Mouse (Mus musculus): ENCODE measurements around the gene Pan2. TPM values are rescaled to one million over a fixed set of nuclear protein-coding genes. Genes with fewer than 3 reads are reported as not detected.

The Pan2 gene
- polyA plus RNA-seq, 1 experiment from 2014 or later = 20.8 TPM

- H3K27me3 ChIP-seq (ENCODE audit: control insufficient read depth, insufficient read depth, low read depth, low read length) = no peaks in the 10 kb centered on the region
- no peak overlapping the region for H3K9ac ChIP-seq (ENCODE audit: low read depth, low read length)
- 94% methylated on average over 6 of the region's 6 CpGs for WGBS
- no peak overlapping the region for H3K4me2 ChIP-seq (ENCODE audit: low read length)
- H3K36me3 ChIP-seq (ENCODE audit: control insufficient read depth, insufficient read depth, low read length) = peaks cover 40% of the 10 kb centered on the region
- H3K27ac ChIP-seq (ENCODE audit: low read length) = no peak overlapping the region
- no peaks in the 10 kb centered on the region for H3K4me1 ChIP-seq (ENCODE audit: control insufficient read depth, insufficient read depth, low read length)
- no peak for ATAC-seq
- H3K9me3 ChIP-seq (replicated peaks; ENCODE audit: control insufficient read depth, low read length, poor library complexity, severe bottlenecking) = no peaks in the 10 kb centered on the region
- no peak overlapping the region for H3K4me3 ChIP-seq (ENCODE audit: low read depth, low read length)
Observed at GRCm38 (mm10) chr10:128359226-128359625, 56.1 kb downstream of the Pan2 start.

GRCm38 (mm10) chr10:128361836-128362235 lies 58.7 kb downstream of the Pan2 start:
- Histone ChIP-seq H3K9ac (ENCODE audit: low read depth, low read length) (no peak overlapping the region), H3K27ac (ENCODE audit: low read length) (no peak overlapping the region), H3K27me3 (ENCODE audit: control insufficient read depth, insufficient read depth, low read depth, low read length) (no peaks in the 10 kb centered on the region), H3K36me3 (ENCODE audit: control insufficient read depth, insufficient read depth, low read length) (peaks cover 38% of the 10 kb centered on the region), H3K4me1 (ENCODE audit: control insufficient read depth, insufficient read depth, low read length) (no peaks in the 10 kb centered on the region), H3K4me3 (ENCODE audit: low read depth, low read length) (no peak overlapping the region), H3K9me3 (replicated peaks; ENCODE audit: control insufficient read depth, low read length, poor library complexity, severe bottlenecking) (no peaks in the 10 kb centered on the region), H3K4me2 (ENCODE audit: low read length) (no peak overlapping the region)
- 92% methylated on average over 6 of the region's 6 CpGs for WGBS
- no peak for ATAC-seq

DNA sequence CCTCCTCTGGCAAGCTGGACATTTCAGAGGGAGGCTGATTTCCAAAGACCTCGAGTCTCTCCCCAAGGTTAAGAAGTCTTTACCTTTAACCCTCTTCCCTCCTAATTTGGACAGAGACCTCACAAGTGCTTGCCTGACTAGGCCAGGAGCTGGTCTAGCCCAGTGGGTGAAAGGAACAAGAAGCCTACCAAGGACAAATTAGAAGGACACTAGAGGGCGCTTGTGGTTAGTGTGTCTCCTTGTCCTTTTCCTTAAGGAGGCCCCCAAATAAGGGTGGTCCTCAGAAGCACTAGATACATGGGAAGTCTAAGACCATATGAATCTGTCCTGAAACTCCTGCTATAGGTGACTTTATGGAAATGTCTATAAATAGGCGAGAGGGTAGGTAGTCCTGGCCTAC lies 59.4 kb downstream of the Pan2 start:
- Histone ChIP-seq H3K9me3 (replicated peaks; ENCODE audit: control insufficient read depth, low read length, poor library complexity, severe bottlenecking) (no peaks in the 10 kb centered on the region), H3K36me3 (ENCODE audit: control insufficient read depth, insufficient read depth, low read length) (peaks cover 38% of the 10 kb centered on the region), H3K4me3 (ENCODE audit: low read depth, low read length) (no peak overlapping the region), H3K27me3 (ENCODE audit: control insufficient read depth, insufficient read depth, low read depth, low read length) (no peaks in the 10 kb centered on the region), H3K27ac (ENCODE audit: low read length) (no peak overlapping the region), H3K4me1 (ENCODE audit: control insufficient read depth, insufficient read depth, low read length) (peaks cover 3% of the 10 kb centered on the region), H3K4me2 (ENCODE audit: low read length) (no peak overlapping the region), H3K9ac (ENCODE audit: low read depth, low read length) (no peak overlapping the region)
- WGBS = 52% methylated on average over 3 of the region's 3 CpGs
- ATAC-seq = no peak

GRCm38 (mm10) chr10:128367899-128368401 lies 64.8 kb downstream of the Pan2 start:
- WGBS = 12% methylated on average over 19 of the region's 19 CpGs
- peaks cover 10% of the 10 kb centered on the region for H3K4me1 ChIP-seq (ENCODE audit: control insufficient read depth, insufficient read depth, low read length)
- peak overlapping the region; percentile 97 for H3K27ac ChIP-seq (ENCODE audit: low read length)
- no peaks in the 10 kb centered on the region for H3K9me3 ChIP-seq (replicated peaks; ENCODE audit: control insufficient read depth, low read length, poor library complexity, severe bottlenecking)
- H3K4me3 ChIP-seq (ENCODE audit: low read depth, low read length) = peak overlapping the region; percentile 74
- H3K27me3 ChIP-seq (ENCODE audit: control insufficient read depth, insufficient read depth, low read depth, low read length) = no peaks in the 10 kb centered on the region
- no peak; the same call in 1 of the 2 replicates for ATAC-seq
- peaks cover 15% of the 10 kb centered on the region for H3K36me3 ChIP-seq (ENCODE audit: control insufficient read depth, insufficient read depth, low read length)
- H3K4me2 ChIP-seq (ENCODE audit: low read length) = peak overlapping the region; percentile 85
- peak overlapping the region; percentile 78 for H3K9ac ChIP-seq (ENCODE audit: low read depth, low read length)

- H3K4me1 ChIP-seq (ENCODE audit: control insufficient read depth, insufficient read depth, low read length) = peaks cover 10% of the 10 kb centered on the region
- H3K4me2 ChIP-seq (ENCODE audit: low read length) = peak within 1 kb of the TSS; percentile 85
- under 1% methylated on average over 87 of the region's 87 CpGs for WGBS
- peaks cover 10% of the 10 kb centered on the region for H3K36me3 ChIP-seq (ENCODE audit: control insufficient read depth, insufficient read depth, low read length)
- H3K27ac ChIP-seq (ENCODE audit: low read length) = peak within 1 kb of the TSS; percentile 97
- H3K4me3 ChIP-seq (ENCODE audit: low read depth, low read length) = peak within 1 kb of the TSS; percentile 74
- ATAC-seq = peak; percentile 95
- no peaks in the 10 kb centered on the region for H3K27me3 ChIP-seq (ENCODE audit: control insufficient read depth, insufficient read depth, low read depth, low read length)
- H3K9me3 ChIP-seq (replicated peaks; ENCODE audit: control insufficient read depth, low read length, poor library complexity, severe bottlenecking) = no peaks in the 10 kb centered on the region
- H3K9ac ChIP-seq (ENCODE audit: low read depth, low read length) = peak within 1 kb of the TSS; percentile 78
Observed at GRCm38 (mm10) chr10:128368402-128369217, 65.5 kb downstream of the Pan2 start, which contains the start of gene Coq10a. Coq10a (minus strand) TSS chr10:128368997.

DNA sequence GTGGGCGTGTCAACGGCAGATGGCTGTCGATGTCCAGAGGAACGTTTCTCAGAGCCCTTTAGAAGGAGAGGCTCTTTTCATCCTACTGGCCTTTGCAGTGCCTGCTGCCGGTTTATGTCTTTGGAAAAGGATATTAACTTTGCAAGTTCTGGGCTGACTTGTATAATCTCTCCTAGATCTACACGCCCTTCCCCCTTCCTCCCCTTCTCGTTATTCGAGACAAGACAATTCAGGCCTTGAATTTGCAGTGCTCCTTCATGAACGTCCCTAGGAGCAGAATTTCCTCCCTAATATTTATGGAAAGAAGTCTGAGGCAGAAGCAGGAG lies 66.0 kb downstream of the Pan2 start:
- H3K36me3 ChIP-seq (ENCODE audit: control insufficient read depth, insufficient read depth, low read length) = peaks cover 8% of the 10 kb centered on the region; the same call in 1 of the 2 replicates
- H3K9ac ChIP-seq (ENCODE audit: low read depth, low read length) = peak overlapping the region; percentile 78
- 3% methylated on average over 9 of the region's 9 CpGs for WGBS
- no peaks in the 10 kb centered on the region for H3K9me3 ChIP-seq (replicated peaks; ENCODE audit: control insufficient read depth, low read length, poor library complexity, severe bottlenecking)
- no peak for ATAC-seq
- peak overlapping the region; percentile 85 for H3K4me2 ChIP-seq (ENCODE audit: low read length)
- peak overlapping the region; percentile 97 for H3K27ac ChIP-seq (ENCODE audit: low read length)
- H3K27me3 ChIP-seq (ENCODE audit: control insufficient read depth, insufficient read depth, low read depth, low read length) = no peaks in the 10 kb centered on the region
- H3K4me3 ChIP-seq (ENCODE audit: low read depth, low read length) = peak overlapping the region; percentile 74
- H3K4me1 ChIP-seq (ENCODE audit: control insufficient read depth, insufficient read depth, low read length) = peaks cover 10% of the 10 kb centered on the region

- H3K9me3 ChIP-seq (replicated peaks; ENCODE audit: control insufficient read depth, low read length, poor library complexity, severe bottlenecking) = no peaks in the 10 kb centered on the region
- H3K27ac ChIP-seq (ENCODE audit: low read length) = peak overlapping the region; percentile 97
- H3K36me3 ChIP-seq (ENCODE audit: control insufficient read depth, insufficient read depth, low read length) = peaks cover 4% of the 10 kb centered on the region; the same call in 1 of the 2 replicates
- peaks cover 10% of the 10 kb centered on the region for H3K4me1 ChIP-seq (ENCODE audit: control insufficient read depth, insufficient read depth, low read length)
- peak overlapping the region; percentile 85 for H3K4me2 ChIP-seq (ENCODE audit: low read length)
- H3K27me3 ChIP-seq (ENCODE audit: control insufficient read depth, insufficient read depth, low read depth, low read length) = no peaks in the 10 kb centered on the region
- H3K9ac ChIP-seq (ENCODE audit: low read depth, low read length) = peak overlapping the region; percentile 78; the same call in 1 of the 2 replicates
- no peak for ATAC-seq
- WGBS = 78% methylated on average over 6 of the region's 6 CpGs
- H3K4me3 ChIP-seq (ENCODE audit: low read depth, low read length) = peak overlapping the region; percentile 74
Observed at GRCm38 (mm10) chr10:128369599-128369998, 66.5 kb downstream of the Pan2 start.

- Histone ChIP-seq H3K9me3 (replicated peaks; ENCODE audit: control insufficient read depth, low read length, poor library complexity, severe bottlenecking) (no peaks in the 10 kb centered on the region), H3K4me3 (ENCODE audit: low read depth, low read length) (no peak overlapping the region), H3K9ac (ENCODE audit: low read depth, low read length) (no peak overlapping the region), H3K27me3 (ENCODE audit: control insufficient read depth, insufficient read depth, low read depth, low read length) (no peaks in the 10 kb centered on the region), H3K36me3 (ENCODE audit: control insufficient read depth, insufficient read depth, low read length) (peaks cover 2% of the 10 kb centered on the region; the same call in 1 of the 2 replicates), H3K4me2 (ENCODE audit: low read length) (no peak overlapping the region), H3K4me1 (ENCODE audit: control insufficient read depth, insufficient read depth, low read length) (peaks cover 10% of the 10 kb centered on the region), H3K27ac (ENCODE audit: low read length) (no peak overlapping the region)
- 63% methylated on average over 5 of the region's 6 CpGs for WGBS
- no peak for ATAC-seq
Observed at GRCm38 (mm10) chr10:128370021-128370420, 66.9 kb downstream of the Pan2 start.

GRCm38 (mm10) chr10:128370601-128371000 lies 67.5 kb downstream of the Pan2 start:
- H3K4me1 ChIP-seq (ENCODE audit: control insufficient read depth, insufficient read depth, low read length) = peaks cover 10% of the 10 kb centered on the region
- H3K27ac ChIP-seq (ENCODE audit: low read length) = no peak overlapping the region
- no peak for ATAC-seq
- no peaks in the 10 kb centered on the region for H3K27me3 ChIP-seq (ENCODE audit: control insufficient read depth, insufficient read depth, low read depth, low read length)
- no peak overlapping the region for H3K4me2 ChIP-seq (ENCODE audit: low read length)
- 64% methylated on average over 4 of the region's 4 CpGs for WGBS
- no peaks in the 10 kb centered on the region for H3K36me3 ChIP-seq (ENCODE audit: control insufficient read depth, insufficient read depth, low read length)
- no peak overlapping the region for H3K4me3 ChIP-seq (ENCODE audit: low read depth, low read length)
- H3K9ac ChIP-seq (ENCODE audit: low read depth, low read length) = no peak overlapping the region
- H3K9me3 ChIP-seq (replicated peaks; ENCODE audit: control insufficient read depth, low read length, poor library complexity, severe bottlenecking) = no peaks in the 10 kb centered on the region
